Mouse (Mus musculus) liver, embryonic 14.5 days (tissue): Measurements from ENCODE around the gene Olfr128. TPM values are rescaled to one million over a fixed set of nuclear protein-coding genes. Genes with fewer than 3 reads are reported as not detected.
"Not testable (repeated sequence)": the region's sequence is repeated elsewhere in the genome, so short reads cannot be mapped to it uniquely, and the experiment has no call there.

ENCODE experiments used
- ATAC-seq: fragments of 200-750 bp; cut with Nextera tagmentation; 2 replicates; pipeline ENCODE4 v1.8.0; 2017; ENCODE audit warnings: moderate number of reproducible peaks, mild to moderate bottlenecking, moderate library complexity; ENCODE audit not compliant: insufficient read depth
- DNase-seq, 3 experiments: peaks; one replicate each; pipeline ENCODE4 v3.0.0-alpha.2; 2012 to 2013; ENCODE audit warnings: low read depth in 3 of 3, low spot score in 3 of 3
- H3K27ac ChIP-seq: fragments of 300-500 bp; sonication (generic); 2 replicates; pipeline ENCODE4 v1.5.1; 2014; ENCODE audit warnings: moderate library complexity, mild to moderate bottlenecking, control low read depth, inconsistent platforms
- H3K27me3 ChIP-seq: fragments of 300-500 bp; sonication (generic); 2 replicates; pipeline ENCODE4 v1.6.1; 2014; ENCODE audit warnings: mild to moderate bottlenecking, low read length, moderate library complexity; ENCODE audit not compliant: control insufficient read depth, insufficient read depth
- H3K36me3 ChIP-seq: fragments of 300-500 bp; sonication (generic); replicated peaks from 2 replicates; pipeline ENCODE4 v1.6.1; 2014; ENCODE audit warnings: low read depth; ENCODE audit not compliant: control insufficient read depth, insufficient read depth
- H3K4me1 ChIP-seq, 2 experiments: fragments of 200-500 bp in 1 of 2; fragments of 300-500 bp in 1 of 2; sonication (generic) in 1 of 2; replicated peaks; 2 replicates each; pipeline ENCODE4 v1.6.1; 2012 to 2014; ENCODE audit warnings: antibody characterized with exemption in 1 of 2, inconsistent platforms in 1 of 2, low read length in 1 of 2; ENCODE audit not compliant: control insufficient read depth in 2 of 2, insufficient read depth in 2 of 2
- H3K4me2 ChIP-seq: fragments of 300-500 bp; sonication (generic); 2 replicates; pipeline ENCODE4 v1.6.1; 2014; ENCODE audit warnings: low read depth, mild to moderate bottlenecking, control low read depth, moderate library complexity
- H3K4me3 ChIP-seq, 2 experiments: fragments of 200-500 bp in 1 of 2; fragments of 300-500 bp in 1 of 2; sonication (generic) in 1 of 2; 2 replicates each; pipeline ENCODE4 v1.5.1; 2012 to 2014; ENCODE audit warnings: low read depth in 2 of 2, low read length in 2 of 2, mild to moderate bottlenecking in 2 of 2, control low read depth in 1 of 2, inconsistent platforms in 1 of 2, moderate library complexity in 1 of 2; ENCODE audit not compliant: insufficient read depth in 1 of 2
- H3K9ac ChIP-seq: fragments of 300-500 bp; sonication (generic); replicated peaks from 2 replicates; pipeline ENCODE4 v1.6.1; 2014; ENCODE audit warnings: mild to moderate bottlenecking, control low read depth, moderate library complexity
- H3K9me3 ChIP-seq: fragments of 300-500 bp; sonication (generic); 2 replicates; pipeline ENCODE4 v1.6.1; 2016; ENCODE audit warnings: low read length, mixed read lengths; ENCODE audit not compliant: control insufficient read depth
- CTCF ChIP-seq: IDR thresholded peaks from 2 replicates; pipeline ENCODE4 v1.5.1; 2016; ENCODE audit warnings: antibody characterized with exemption, low read depth, control low read depth
- EP300 ChIP-seq: IDR thresholded peaks from 2 replicates; pipeline ENCODE4 v1.6.1; 2016; ENCODE audit warnings: antibody characterized with exemption, low read depth
- WGBS: fragments of 180-500 bp; shearing (Covaris S2); extraction: QIAGEN DNeasy Blood & Tissue Kit; methylation state at CpG from one replicate; pipeline ENCODE4 v1.1.7; 2014; ENCODE audit not compliant: insufficient replicate concordance; 5-methylcytosine and 5-hydroxymethylcytosine counted together
- polyA plus RNA-seq, 2 experiments: library from polyadenylated mRNA; depleted of rRNA in 1 of 2; stranded (reverse) in 1 of 2; unstranded in 1 of 2; fragments of >200 nt; fragmentation: Nextera tagmentation in 1 of 2; extraction: Ambion mirVana in 1 of 2; gene quantifications; 2 replicates each; pipeline versions ENCODE4 v1.2.1 to v1.2.3; 2012 to 2014

Olfr128 gene
- polyA plus RNA-seq (2012; rRNA removed) (not detected in 2 replicates), polyA plus RNA-seq (2014; fragmentation: Nextera tagmentation; extraction: Ambion mirVana) (not detected in 2 replicates)

- Histone ChIP-seq H3K36me3 (no peaks in the 10 kb centered on the region), H3K4me1 (no peaks in the 10 kb centered on the region), H3K9me3 (no peaks in the 10 kb centered on the region), H3K27ac (no peak within 1 kb of the TSS), H3K27me3 (no peaks in the 10 kb centered on the region), H3K9ac (no peak within 1 kb of the TSS), H3K4me3 (no peak within 1 kb of the TSS), H3K4me2 (no peak within 1 kb of the TSS)
- no peak for DNase-seq
- ATAC-seq: no peak
- TF ChIP-seq CTCF (no peak), EP300 (no peak)
These were observed at the start of gene Olfr128 for GRCm38 (mm10) chr17:37920248-37920647. Gene Olfr128 (plus strand): TSS chr17:37920548.

GRCm38 (mm10) chr17:37873830-37874229 lies 46.5 kb upstream of the Olfr128 start:
- no peak overlapping the region for H3K9ac ChIP-seq
- H3K4me1 ChIP-seq: no peaks in the 10 kb centered on the region
- no peaks in the 10 kb centered on the region for H3K27me3 ChIP-seq
- TF ChIP-seq CTCF (no peak), EP300 (no peak)
- no peaks in the 10 kb centered on the region for H3K9me3 ChIP-seq
- DNase-seq (no peak), ATAC-seq (no peak)
- 32% methylated on average over 3 of the region's 3 CpGs for WGBS
- H3K4me3 ChIP-seq: no peak overlapping the region
- H3K27ac ChIP-seq: no peak overlapping the region
- no peak overlapping the region for H3K4me2 ChIP-seq
- H3K36me3 ChIP-seq: no peaks in the 10 kb centered on the region

GRCm38 (mm10) chr17:37900137-37900536 lies 20.2 kb upstream of the Olfr128 start, which contains the start of gene Olfr127:
Gene Olfr127 (plus strand): TSS chr17:37900437.
- WGBS: 34% methylated on average over 1 of the region's 1 CpGs
- H3K9me3 ChIP-seq: no peaks in the 10 kb centered on the region
- H3K36me3 ChIP-seq: no peaks in the 10 kb centered on the region
- H3K4me2 ChIP-seq: no peak within 1 kb of the TSS
- no peak within 1 kb of the TSS for H3K4me3 ChIP-seq
- H3K9ac ChIP-seq: no peak within 1 kb of the TSS
- TF ChIP-seq EP300: no peak
- ATAC-seq (no peak), DNase-seq (no peak)
- H3K27ac ChIP-seq: no peak within 1 kb of the TSS
- no peaks in the 10 kb centered on the region for H3K27me3 ChIP-seq
- no peaks in the 10 kb centered on the region for H3K4me1 ChIP-seq

GRCm38 (mm10) chr17:37906821-37907220 lies 13.5 kb upstream of the Olfr128 start:
- not testable (repeated sequence) for H3K36me3 ChIP-seq, H3K9me3 ChIP-seq, H3K4me2 ChIP-seq, H3K27ac ChIP-seq, H3K4me1 ChIP-seq, H3K9ac ChIP-seq, H3K27me3 ChIP-seq, DNase-seq, H3K4me3 ChIP-seq, ATAC-seq
- WGBS: 46% methylated on average over 8 of the region's 8 CpGs

GRCm38 (mm10) chr17:37952979-37953378 lies 32.6 kb downstream of the Olfr128 start, which contains the start of gene Olfr761:
Gene Olfr761 (minus strand): TSS chr17:37953079.
- WGBS: 49% methylated on average over 2 of the region's 2 CpGs
- ATAC-seq (no peak), DNase-seq (no peak)
- Histone ChIP-seq H3K27me3 (no peaks in the 10 kb centered on the region), H3K4me3 (no peak within 1 kb of the TSS), H3K36me3 (no peaks in the 10 kb centered on the region), H3K4me2 (no peak within 1 kb of the TSS), H3K9ac (no peak within 1 kb of the TSS), H3K4me1 (no peaks in the 10 kb centered on the region), H3K27ac (no peak within 1 kb of the TSS), H3K9me3 (no peaks in the 10 kb centered on the region)
- TF ChIP-seq CTCF: no peak
- TF ChIP-seq EP300: no peak
